Mouse (Mus musculus) forebrain, postnatal 0 days (tissue): Measurements from ENCODE around the gene Dctn3. TPM values are rescaled to one million over a fixed set of nuclear protein-coding genes. Genes with fewer than 3 reads are reported as not detected.
"Not testable (repeated sequence)": the region's sequence is repeated elsewhere in the genome, so short reads cannot be mapped to it uniquely, and the experiment has no call there.

Experiments
- ATAC-seq: fragments of 200-750 bp; cut with Nextera tagmentation; 2 replicates; pipeline ENCODE4 v1.8.0; 2017; ENCODE audit warnings: mild to moderate bottlenecking, moderate library complexity
- DNase-seq: peaks from one replicate; pipeline ENCODE4 v3.0.0-alpha.2; 2015
- H3K27ac ChIP-seq: fragments of 300-500 bp; sonication (generic); 2 replicates; pipeline ENCODE4 v1.5.1; 2014; ENCODE audit warnings: low read depth, mild to moderate bottlenecking, antibody characterized with exemption, low read length, moderate library complexity, mixed read lengths
- H3K27me3 ChIP-seq: fragments of 300-500 bp; sonication (generic); 2 replicates; pipeline ENCODE4 v1.6.1; 2014; ENCODE audit warnings: mild to moderate bottlenecking, low read length, mixed read lengths; ENCODE audit not compliant: insufficient read depth
- H3K36me3 ChIP-seq: fragments of 300-500 bp; sonication (generic); 2 replicates; pipeline ENCODE4 v1.6.1; 2014; ENCODE audit warnings: mild to moderate bottlenecking, moderate library complexity; ENCODE audit not compliant: insufficient read depth
- H3K4me1 ChIP-seq: fragments of 300-500 bp; sonication (generic); 2 replicates; pipeline ENCODE4 v1.6.1; 2014; ENCODE audit warnings: antibody characterized with exemption; ENCODE audit not compliant: insufficient read depth
- H3K4me2 ChIP-seq: fragments of 300-500 bp; sonication (generic); 2 replicates; pipeline ENCODE4 v1.6.1; 2014; ENCODE audit warnings: low read depth, mild to moderate bottlenecking, moderate library complexity
- H3K4me3 ChIP-seq: fragments of 300-500 bp; sonication (generic); 2 replicates; pipeline ENCODE4 v1.5.1; 2014; ENCODE audit warnings: low read depth, low read length, mixed read lengths
- H3K9ac ChIP-seq: fragments of 300-500 bp; sonication (generic); 2 replicates; pipeline ENCODE4 v1.6.1; 2014; ENCODE audit warnings: mild to moderate bottlenecking
- H3K9me3 ChIP-seq: fragments of 300-500 bp; sonication (generic); 2 replicates; pipeline ENCODE4 v1.6.1; 2016; ENCODE audit warnings: low read length
- CTCF ChIP-seq: sonication (generic); IDR thresholded peaks from 2 replicates; pipeline ENCODE4 v1.5.1; 2016; ENCODE audit warnings: antibody characterized with exemption, control low read depth, low read depth
- WGBS: fragments of 180-500 bp; shearing (Covaris S2); extraction: QIAGEN DNeasy Blood & Tissue Kit; methylation state at CpG from one replicate; pipeline ENCODE4 v1.1.7; 2014; 5-methylcytosine and 5-hydroxymethylcytosine counted together
- polyA plus RNA-seq: library from polyadenylated mRNA; unstranded; fragments of >200 nt; fragmentation: Nextera tagmentation; extraction: Ambion mirVana; gene quantifications from 2 replicates; pipeline ENCODE4 v1.2.1, GENCODE M21; 2015
- total RNA-seq: library from RNA; depleted of rRNA; stranded (reverse); fragments of >200 nt; gene quantifications from 2 replicates; pipeline ENCODE4 v1.2.3, GENCODE M21; 2014

The Dctn3 gene
- total and polyA plus RNA-seq, 2 experiments from 2014 or later: 184 to 378 TPM

DNA sequence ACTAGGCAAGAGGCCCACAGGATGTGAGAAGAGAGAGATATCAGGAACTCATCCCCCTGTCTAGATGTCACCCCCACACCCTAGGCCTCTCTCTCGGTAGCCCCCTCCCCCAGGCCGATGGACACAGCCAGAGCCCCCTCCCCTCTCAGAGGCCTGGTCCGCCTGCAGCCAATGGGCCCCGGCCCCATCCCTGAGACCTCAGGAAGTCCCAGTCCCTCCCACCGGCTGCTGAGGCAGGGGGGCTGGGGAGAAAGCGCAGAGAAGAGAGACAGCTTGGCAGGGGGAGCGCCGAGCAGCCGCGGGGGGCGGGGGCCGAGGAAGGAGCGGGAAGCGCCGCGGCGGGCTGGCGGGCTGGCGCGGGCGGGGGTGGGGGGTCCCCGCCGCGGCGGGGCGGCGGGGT is 39.7 kb downstream of the Dctn3 start:
- peak overlapping the region; percentile 38 for H3K4me2 ChIP-seq
- peak; percentile 56 for ATAC-seq
- DNase-seq, H3K9me3 ChIP-seq, H3K9ac ChIP-seq, H3K4me1 ChIP-seq, H3K27me3 ChIP-seq, H3K27ac ChIP-seq, H3K36me3 ChIP-seq, H3K4me3 ChIP-seq: not testable (repeated sequence)
- no CpG with 5 or more reads among the region's 27 CpGs for WGBS

DNA sequence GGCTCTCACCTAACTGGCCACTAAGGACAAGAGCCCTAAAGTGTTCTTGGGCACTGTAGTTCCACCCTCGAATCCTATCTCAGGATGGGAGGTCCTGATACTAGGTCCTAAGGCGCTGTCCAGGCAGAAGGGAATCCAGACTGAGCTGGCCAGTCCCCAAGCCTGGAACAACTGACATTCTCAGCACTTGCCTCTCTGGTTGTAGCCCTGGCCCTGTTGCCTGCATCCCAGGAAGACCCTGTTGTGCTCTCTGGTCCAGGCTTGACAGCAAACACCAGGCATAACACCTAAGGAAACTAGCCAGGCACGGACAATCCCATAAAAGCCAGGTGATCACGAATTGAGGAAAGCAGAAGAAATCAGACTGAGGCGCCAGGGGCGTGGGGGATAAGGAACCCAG is 40.2 kb downstream of the Dctn3 start:
- H3K36me3 ChIP-seq: no peaks in the 10 kb centered on the region
- peak overlapping the region; percentile 38 for H3K4me2 ChIP-seq
- no peak overlapping the region for H3K4me3 ChIP-seq
- no peaks in the 10 kb centered on the region for H3K9me3 ChIP-seq
- H3K27me3 ChIP-seq: no peaks in the 10 kb centered on the region
- no peak overlapping the region for H3K27ac ChIP-seq
- WGBS: 29% methylated on average over 6 of the region's 6 CpGs
- H3K9ac ChIP-seq: no peak overlapping the region
- H3K4me1 ChIP-seq: peaks cover 9% of the 10 kb centered on the region
- ATAC-seq (no peak), DNase-seq (no peak)
- TF ChIP-seq CTCF: no peak

DNA sequence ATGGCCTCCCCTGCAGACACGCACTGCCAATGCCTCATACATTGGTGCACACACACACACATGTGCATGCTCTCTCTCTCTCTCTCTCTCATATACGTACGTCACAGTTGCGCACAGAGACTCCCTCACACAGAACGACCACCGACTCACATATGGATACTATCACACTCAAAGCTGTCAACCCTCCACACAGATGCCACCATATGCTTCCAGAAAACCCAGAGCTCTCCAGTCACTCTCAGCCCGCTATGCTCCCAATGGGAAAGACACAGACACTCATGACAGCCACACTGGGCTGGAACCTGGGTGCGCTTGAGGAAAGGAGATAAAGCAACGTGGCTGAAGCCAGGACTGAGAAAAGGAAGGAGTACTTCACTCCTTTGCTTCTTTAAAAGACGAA is 41.0 kb downstream of the Dctn3 start:
- no peak for TF ChIP-seq CTCF
- Histone ChIP-seq H3K9me3 (no peaks in the 10 kb centered on the region), H3K36me3 (no peaks in the 10 kb centered on the region), H3K9ac (no peak overlapping the region), H3K4me3 (no peak overlapping the region), H3K4me1 (peaks cover 11% of the 10 kb centered on the region), H3K27me3 (no peaks in the 10 kb centered on the region), H3K4me2 (0 out of 2 replicates have a peak overlapping the region, but pooled peaks have one; percentile 38), H3K27ac (peak overlapping the region; percentile 2)
- WGBS: 49% methylated on average over 10 of the region's 10 CpGs
- ATAC-seq: peak; percentile 59
- peak; percentile 78 for DNase-seq

DNA sequence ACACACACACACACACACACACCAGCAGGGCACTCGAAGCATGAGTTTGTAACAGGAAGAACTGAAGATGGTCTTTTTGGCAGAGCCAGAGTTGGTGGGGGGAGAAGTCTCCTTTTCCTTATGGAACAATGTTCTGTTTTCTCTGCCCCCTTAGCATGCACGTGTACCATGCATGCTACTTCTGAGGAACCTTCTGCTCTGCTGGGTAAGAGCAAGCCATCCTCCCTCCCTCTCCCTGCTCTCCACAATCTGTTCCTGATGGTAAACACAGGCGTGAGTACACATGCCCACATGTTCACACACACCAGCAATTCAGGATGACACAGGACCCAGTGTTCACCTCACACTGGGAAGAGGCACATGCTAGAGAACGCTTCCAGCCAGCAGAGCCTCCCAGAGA is 41.8 kb downstream of the Dctn3 start:
- ATAC-seq: peak; percentile 34
- 35% methylated on average over 4 of the region's 4 CpGs for WGBS
- no peaks in the 10 kb centered on the region for H3K36me3 ChIP-seq
- no peaks in the 10 kb centered on the region for H3K9me3 ChIP-seq
- H3K4me2 ChIP-seq: no peak overlapping the region
- H3K4me1 ChIP-seq: peaks cover 16% of the 10 kb centered on the region
- TF ChIP-seq CTCF: no peak
- no peaks in the 10 kb centered on the region for H3K27me3 ChIP-seq
- no peak overlapping the region for H3K9ac ChIP-seq
- H3K4me3 ChIP-seq: no peak overlapping the region
- no peak overlapping the region for H3K27ac ChIP-seq
- DNase-seq: peak; percentile 60

DNA sequence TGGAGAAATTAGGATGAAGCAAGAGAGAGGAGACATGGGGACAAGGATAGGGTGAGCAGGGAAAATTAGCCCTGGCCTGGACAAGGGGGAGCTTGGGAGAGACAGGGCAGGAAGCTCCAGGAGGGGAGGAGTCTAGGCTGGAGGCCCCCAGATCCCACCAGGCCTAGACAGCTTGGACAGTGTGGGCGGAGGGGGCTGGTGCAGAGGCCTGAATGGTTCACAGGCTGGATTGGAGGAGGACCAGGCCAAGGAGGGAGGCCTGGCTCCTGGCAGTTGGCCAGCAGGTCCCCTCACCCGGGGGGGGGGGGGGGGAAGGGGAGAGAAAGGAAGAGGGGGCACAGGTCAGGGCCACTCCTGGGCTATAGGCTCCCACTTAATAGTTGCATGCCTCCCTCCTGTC is 43.7 kb downstream of the Dctn3 start:
- WGBS: 60% methylated on average over 1 of the region's 2 CpGs
- H3K4me1 ChIP-seq: peaks cover 16% of the 10 kb centered on the region

DNA sequence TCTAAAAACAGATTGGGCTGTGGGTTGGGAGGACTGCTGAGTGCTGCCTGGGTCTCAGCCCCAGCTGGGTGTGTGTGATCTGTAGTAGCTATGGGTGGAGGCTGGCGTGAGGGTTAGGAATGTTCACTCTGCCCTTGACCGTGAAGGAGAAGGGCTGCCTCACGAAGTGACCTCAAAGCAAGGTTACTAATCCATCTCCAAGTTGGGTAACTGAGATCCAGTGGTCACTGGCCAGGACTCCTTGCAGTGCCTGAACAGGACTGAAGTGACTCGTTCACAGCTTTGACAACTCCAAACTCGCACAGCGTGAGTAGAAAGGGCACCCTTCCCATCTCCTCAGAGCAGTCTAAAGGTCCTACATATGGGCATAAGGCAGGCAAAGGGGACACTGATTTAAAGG is 44.1 kb downstream of the Dctn3 start:
- Histone ChIP-seq H3K27ac (no peak overlapping the region), H3K4me1 (peaks cover 16% of the 10 kb centered on the region), H3K4me3 (no peak overlapping the region), H3K36me3 (no peaks in the 10 kb centered on the region), H3K4me2 (no peak overlapping the region), H3K27me3 (no peaks in the 10 kb centered on the region), H3K9ac (no peak overlapping the region), H3K9me3 (no peaks in the 10 kb centered on the region)
- 71% methylated on average over 6 of the region's 6 CpGs for WGBS
- no peak for TF ChIP-seq CTCF
- no peak for DNase-seq
- ATAC-seq: no peak

More for the DNA sequence above, 43.7 kb downstream of the Dctn3 start:
- ATAC-seq (no peak), DNase-seq (no peak)
- TF ChIP-seq CTCF: no peak
- Histone ChIP-seq H3K4me2 (no peak overlapping the region), H3K36me3 (no peaks in the 10 kb centered on the region), H3K27ac (no peak overlapping the region), H3K27me3 (no peaks in the 10 kb centered on the region), H3K9me3 (no peaks in the 10 kb centered on the region), H3K4me3 (no peak overlapping the region), H3K9ac (no peak overlapping the region)

DNA sequence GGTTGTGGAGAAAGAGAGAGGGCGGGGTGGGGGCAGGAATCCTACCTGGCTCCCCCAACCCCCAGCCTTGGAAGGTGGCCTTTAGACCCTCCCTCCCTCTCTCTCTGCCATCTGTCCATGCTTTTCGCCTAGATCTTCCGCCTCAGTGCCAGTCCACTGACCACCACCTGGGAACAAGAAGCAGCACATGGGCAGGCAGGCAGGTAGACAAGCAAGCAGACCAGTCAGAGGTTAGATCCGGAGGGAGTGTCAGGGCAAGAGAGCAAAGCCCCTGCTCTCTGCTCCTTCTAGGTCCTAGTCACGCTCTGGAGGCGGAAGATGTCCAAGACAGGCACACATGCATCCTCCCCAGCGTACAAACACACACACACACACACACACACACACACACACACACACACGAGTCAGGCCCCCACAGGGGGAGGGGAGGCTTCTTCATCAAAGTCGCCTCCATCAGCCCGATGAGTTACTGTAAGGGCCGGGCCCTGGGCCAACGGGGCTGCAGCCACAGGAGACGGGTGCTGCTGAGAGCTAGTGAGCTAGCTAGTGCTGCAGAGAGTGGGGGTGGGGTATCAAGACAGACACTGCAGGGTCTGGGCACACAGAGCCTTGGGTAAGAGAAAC is 45.9 kb downstream of the Dctn3 start:
- ATAC-seq (peak; percentile 48; the same call in 1 of the 2 replicates), DNase-seq (peak; percentile 63)
- no peaks in the 10 kb centered on the region for H3K27me3 ChIP-seq
- WGBS: 35% methylated on average over 13 of the region's 13 CpGs
- H3K4me3 ChIP-seq: no peak overlapping the region
- H3K4me2 ChIP-seq: no peak overlapping the region
- no peaks in the 10 kb centered on the region for H3K36me3 ChIP-seq
- TF ChIP-seq CTCF: no peak
- H3K9ac ChIP-seq: no peak overlapping the region
- H3K9me3 ChIP-seq: no peaks in the 10 kb centered on the region
- H3K4me1 ChIP-seq: peaks cover 15% of the 10 kb centered on the region
- peak overlapping the region; percentile 29; the same call in 1 of the 2 replicates for H3K27ac ChIP-seq
